Mouse (Mus musculus) liver, embryonic 15.5 days (tissue): ENCODE results near the gene Aes. TPM values are rescaled to one million over a fixed set of nuclear protein-coding genes. Genes with fewer than 3 reads are reported as not detected.

Experiments
- ATAC-seq: fragments of 200-750 bp; cut with Nextera tagmentation; 2 replicates; pipeline ENCODE4 v1.8.0; 2017; ENCODE audit warnings: moderate number of reproducible peaks, mild to moderate bottlenecking, moderate library complexity; ENCODE audit not compliant: insufficient read depth
- H3K27ac ChIP-seq: fragments of 300-500 bp; sonication (generic); replicated peaks from 2 replicates; pipeline ENCODE4 v1.5.1; 2015; ENCODE audit warnings: mild to moderate bottlenecking, inconsistent platforms
- H3K27me3 ChIP-seq: fragments of 300-500 bp; sonication (generic); 2 replicates; pipeline ENCODE4 v1.6.1; 2015; ENCODE audit warnings: mild to moderate bottlenecking, inconsistent platforms
- H3K36me3 ChIP-seq: fragments of 300-500 bp; sonication (generic); replicated peaks from 2 replicates; pipeline ENCODE4 v1.6.1; 2015; ENCODE audit warnings: moderate library complexity, mild to moderate bottlenecking, inconsistent platforms
- H3K4me1 ChIP-seq: fragments of 300-500 bp; sonication (generic); replicated peaks from 2 replicates; pipeline ENCODE4 v1.6.1; 2015; ENCODE audit warnings: inconsistent platforms
- H3K4me2 ChIP-seq: fragments of 300-500 bp; sonication (generic); 2 replicates; pipeline ENCODE4 v1.6.1; 2015; ENCODE audit warnings: moderate library complexity, mild to moderate bottlenecking, inconsistent platforms
- H3K4me3 ChIP-seq: fragments of 300-500 bp; sonication (generic); replicated peaks from 2 replicates; pipeline ENCODE4 v1.5.1; 2015; ENCODE audit warnings: mild to moderate bottlenecking, inconsistent platforms
- H3K9ac ChIP-seq: fragments of 300-500 bp; sonication (generic); 2 replicates; pipeline ENCODE4 v1.6.1; 2015; ENCODE audit warnings: moderate library complexity, mild to moderate bottlenecking, inconsistent platforms
- H3K9me3 ChIP-seq: fragments of 300-500 bp; sonication (generic); replicated peaks from 2 replicates; pipeline ENCODE4 v1.6.1; 2016; ENCODE audit warnings: inconsistent platforms
- WGBS: fragments of 180-500 bp; shearing (Covaris S2); methylation state at CpG from one replicate; pipeline ENCODE4 v1.1.7; 2015; ENCODE audit warnings: mixed read lengths; ENCODE audit not compliant: insufficient replicate concordance; 5-methylcytosine and 5-hydroxymethylcytosine counted together
- polyA plus RNA-seq: library from polyadenylated mRNA; unstranded; fragments of >200 nt; fragmentation: Nextera tagmentation; extraction: Ambion mirVana; gene quantifications from 2 replicates; pipeline ENCODE4 v1.2.1, GENCODE M21; 2015

Aes gene
- polyA plus RNA-seq, 1 experiment from 2014 or later: 243 TPM

GRCm38 (mm10) chr10:81569507-81570237 is 10.4 kb downstream of the Aes start:
- peaks cover 37% of the 10 kb centered on the region for H3K27me3 ChIP-seq
- H3K27ac ChIP-seq: no peak overlapping the region
- no peak overlapping the region for H3K9ac ChIP-seq
- WGBS: 62% methylated on average over 9 of the region's 9 CpGs
- peaks cover 78% of the 10 kb centered on the region for H3K4me1 ChIP-seq
- peak overlapping the region; percentile 95; the same call in 1 of the 2 replicates for H3K4me2 ChIP-seq
- no peak overlapping the region for H3K4me3 ChIP-seq
- H3K9me3 ChIP-seq: no peaks in the 10 kb centered on the region
- H3K36me3 ChIP-seq: peaks cover 17% of the 10 kb centered on the region
- ATAC-seq: no peak

DNA sequence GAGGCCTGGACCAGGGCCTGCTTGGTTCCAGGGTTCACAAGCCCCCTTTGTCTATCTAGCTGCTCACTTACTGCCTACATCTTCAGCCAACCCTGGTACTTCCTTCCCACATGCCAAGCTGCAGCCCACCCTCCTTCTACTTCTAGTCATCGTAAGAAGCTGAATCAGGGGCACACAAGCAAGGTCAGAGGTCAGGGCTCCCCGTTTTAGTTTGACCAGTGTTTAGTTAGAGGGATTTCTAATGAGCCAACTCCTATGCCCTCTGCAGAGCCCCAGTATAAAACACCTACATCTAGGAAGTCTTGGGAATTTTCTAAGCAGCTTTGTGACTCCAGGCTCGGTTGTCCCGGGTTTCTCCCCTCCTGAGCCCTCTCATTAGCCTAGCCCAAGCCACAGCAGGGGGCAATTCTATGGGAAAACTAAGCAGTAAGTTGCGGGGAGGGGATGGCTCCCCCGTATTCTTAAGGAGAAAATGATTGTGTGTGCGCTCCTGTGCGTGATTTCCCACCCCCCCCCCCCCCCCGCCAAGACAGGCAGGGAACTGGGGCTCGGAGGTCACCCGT is 11.0 kb downstream of the Aes start:
- Histone ChIP-seq H3K9ac (peak overlapping the region; percentile 55), H3K4me2 (peak overlapping the region; percentile 95), H3K27ac (peak overlapping the region; percentile 83), H3K9me3 (no peaks in the 10 kb centered on the region), H3K4me3 (peak overlapping the region; percentile 67), H3K36me3 (peaks cover 11% of the 10 kb centered on the region), H3K4me1 (peaks cover 78% of the 10 kb centered on the region), H3K27me3 (peaks cover 43% of the 10 kb centered on the region)
- 17% methylated on average over 9 of the region's 11 CpGs for WGBS
- ATAC-seq: no peak

GRCm38 (mm10) chr10:81570831-81571500 is 11.7 kb downstream of the Aes start:
- Histone ChIP-seq H3K9me3 (no peaks in the 10 kb centered on the region), H3K4me2 (peak overlapping the region; percentile 95), H3K36me3 (peaks cover 4% of the 10 kb centered on the region), H3K27ac (peak overlapping the region; percentile 83), H3K4me1 (peaks cover 79% of the 10 kb centered on the region), H3K27me3 (peaks cover 50% of the 10 kb centered on the region), H3K9ac (peak overlapping the region; percentile 55), H3K4me3 (peak overlapping the region; percentile 67)
- ATAC-seq: peak; percentile 19
- WGBS: under 1% methylated on average over 34 of the region's 34 CpGs

DNA sequence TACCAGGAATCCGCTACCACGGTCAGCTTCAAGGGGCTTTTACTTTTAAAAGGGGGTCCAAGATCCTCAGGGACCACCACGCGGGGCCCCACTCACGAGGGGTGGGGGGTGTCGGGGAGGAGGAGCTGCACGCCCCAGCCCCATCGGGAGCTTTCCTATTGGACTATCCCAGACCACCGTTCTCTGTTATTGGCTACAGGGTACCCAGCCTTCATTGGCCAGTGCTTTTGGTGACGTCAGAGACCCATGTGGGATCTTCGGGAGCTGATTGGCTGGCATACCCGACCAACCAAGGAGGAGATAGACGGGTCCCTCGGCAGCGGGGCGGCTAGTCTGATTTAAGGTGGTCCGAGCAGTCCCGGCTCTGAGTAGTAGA is 12.2 kb downstream of the Aes start:
- peak overlapping the region; percentile 55 for H3K9ac ChIP-seq
- H3K36me3 ChIP-seq: no peaks in the 10 kb centered on the region
- peak overlapping the region; percentile 83 for H3K27ac ChIP-seq
- H3K4me1 ChIP-seq: peaks cover 83% of the 10 kb centered on the region
- H3K4me3 ChIP-seq: peak overlapping the region; percentile 67
- ATAC-seq: peak; percentile 85
- no peaks in the 10 kb centered on the region for H3K9me3 ChIP-seq
- peak overlapping the region; percentile 95 for H3K4me2 ChIP-seq
- peaks cover 55% of the 10 kb centered on the region for H3K27me3 ChIP-seq
- under 1% methylated on average over 18 of the region's 18 CpGs for WGBS

DNA sequence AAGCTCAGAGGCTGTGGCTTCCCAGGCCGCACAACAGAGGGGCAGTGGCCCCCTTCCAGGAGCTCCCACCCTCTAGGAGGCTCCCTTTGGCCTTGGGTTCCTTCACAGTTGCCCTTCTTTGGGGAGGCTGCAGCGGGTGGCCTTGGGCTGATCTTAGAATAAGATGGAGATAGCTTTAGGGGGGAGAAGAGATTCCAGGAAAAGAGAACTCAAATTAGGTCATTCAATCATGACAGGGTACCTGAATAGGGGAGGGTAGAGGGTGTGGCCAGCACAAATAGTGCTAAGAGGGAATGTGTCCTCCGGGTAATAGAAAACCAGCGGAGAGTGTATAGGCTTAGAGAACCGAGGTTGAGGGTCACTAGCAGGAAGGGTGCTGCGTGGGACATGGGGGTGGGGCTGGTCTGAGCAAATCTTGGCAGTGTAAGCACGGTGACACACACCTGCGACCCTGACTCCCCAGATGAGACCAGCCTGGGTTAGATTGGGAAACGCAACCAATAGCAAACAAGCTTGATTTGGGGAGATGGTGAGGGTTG is 12.9 kb downstream of the Aes start:
- Histone ChIP-seq H3K9ac (peak overlapping the region; percentile 30; the same call in 1 of the 2 replicates), H3K4me1 (peaks cover 83% of the 10 kb centered on the region), H3K27me3 (peaks cover 62% of the 10 kb centered on the region), H3K27ac (peak overlapping the region; percentile 53), H3K9me3 (no peaks in the 10 kb centered on the region), H3K36me3 (no peaks in the 10 kb centered on the region), H3K4me3 (peak overlapping the region; percentile 67), H3K4me2 (peak overlapping the region; percentile 95)
- WGBS: 14% methylated on average over 9 of the region's 9 CpGs
- 0 out of 2 replicates have a peak, but pooled peaks have one; percentile 1 for ATAC-seq

- WGBS: 21% methylated on average over 9 of the region's 9 CpGs
- Histone ChIP-seq H3K4me2 (peak overlapping the region; percentile 95), H3K9me3 (no peaks in the 10 kb centered on the region), H3K36me3 (no peaks in the 10 kb centered on the region), H3K9ac (no peak overlapping the region), H3K4me1 (peaks cover 83% of the 10 kb centered on the region), H3K27ac (peak overlapping the region; percentile 53), H3K4me3 (peak overlapping the region; percentile 67), H3K27me3 (peaks cover 68% of the 10 kb centered on the region)
- ATAC-seq: peak; percentile 57
These were observed 13.7 kb downstream of the Aes start for GRCm38 (mm10) chr10:81572975-81573374.

GRCm38 (mm10) chr10:81574081-81575056 is 15.1 kb downstream of the Aes start, which contains the start of gene Tle2:
Gene Tle2 (plus strand): TSS chr10:81574561.
- no peak for ATAC-seq
- Histone ChIP-seq H3K27ac (no peak within 1 kb of the TSS; the same call in 1 of the 2 replicates), H3K4me3 (peak within 1 kb of the TSS; percentile 56), H3K36me3 (no peaks in the 10 kb centered on the region), H3K9me3 (no peaks in the 10 kb centered on the region), H3K27me3 (peaks cover 79% of the 10 kb centered on the region), H3K9ac (peak within 1 kb of the TSS; percentile 39; the same call in 1 of the 2 replicates), H3K4me1 (peaks cover 70% of the 10 kb centered on the region), H3K4me2 (peak within 1 kb of the TSS; percentile 95)
- WGBS: 25% methylated on average over 10 of the region's 10 CpGs

DNA sequence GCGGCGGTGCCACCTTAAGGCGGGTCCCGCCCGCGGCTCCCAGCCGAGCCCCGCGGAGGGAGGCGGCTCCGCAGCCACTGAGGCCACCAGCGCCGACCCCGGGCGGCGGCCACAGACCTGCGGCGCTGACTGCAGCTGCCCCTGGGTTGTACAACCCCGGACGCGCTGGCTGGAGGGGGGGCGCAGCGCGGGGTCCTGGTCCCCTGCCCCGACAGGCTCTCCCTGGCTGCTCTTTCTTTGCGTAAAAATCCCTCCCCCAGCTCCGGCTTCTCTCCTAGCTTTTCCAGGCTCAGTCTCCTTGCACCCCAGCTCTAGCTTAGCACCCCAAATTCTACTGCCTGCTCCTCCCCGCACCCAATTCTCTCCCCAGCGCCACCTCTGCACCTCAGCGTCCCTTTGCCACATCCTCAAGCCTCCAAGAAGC is 15.9 kb downstream of the Aes start:
- H3K27ac ChIP-seq: no peak overlapping the region
- H3K9me3 ChIP-seq: no peaks in the 10 kb centered on the region
- H3K36me3 ChIP-seq: no peaks in the 10 kb centered on the region
- H3K4me3 ChIP-seq: peak overlapping the region; percentile 56
- H3K4me1 ChIP-seq: peaks cover 62% of the 10 kb centered on the region
- no peak for ATAC-seq
- WGBS: under 1% methylated on average over 30 of the region's 30 CpGs
- peak overlapping the region; percentile 78 for H3K4me2 ChIP-seq
- H3K27me3 ChIP-seq: peaks cover 79% of the 10 kb centered on the region
- peak overlapping the region; percentile 39; the same call in 1 of the 2 replicates for H3K9ac ChIP-seq

DNA sequence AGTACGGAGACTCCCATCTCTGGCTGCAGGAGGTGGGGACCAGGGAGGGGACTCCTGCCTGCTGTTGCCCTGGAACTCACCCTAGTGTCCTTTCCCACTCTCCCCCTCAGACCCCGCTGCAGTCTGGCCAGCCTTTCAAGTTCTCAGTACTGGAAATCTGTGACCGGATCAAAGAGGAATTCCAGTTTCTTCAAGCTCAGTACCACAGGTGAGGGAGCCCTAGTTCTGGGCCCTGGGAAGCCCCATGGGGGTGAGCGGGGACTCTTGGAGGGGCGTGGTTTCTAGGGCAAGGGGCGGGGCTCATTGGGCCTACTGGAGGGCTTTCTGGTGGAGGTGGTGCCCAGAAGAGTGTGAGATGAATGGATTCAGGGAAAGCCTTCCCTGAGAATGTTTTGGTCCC is 16.4 kb downstream of the Aes start:
- H3K9me3 ChIP-seq: no peaks in the 10 kb centered on the region
- WGBS: 5% methylated on average over 6 of the region's 6 CpGs
- no peak for ATAC-seq
- peak overlapping the region; percentile 78 for H3K4me2 ChIP-seq
- no peaks in the 10 kb centered on the region for H3K36me3 ChIP-seq
- H3K27me3 ChIP-seq: peaks cover 83% of the 10 kb centered on the region
- peak overlapping the region; percentile 56 for H3K4me3 ChIP-seq
- peaks cover 57% of the 10 kb centered on the region for H3K4me1 ChIP-seq
- H3K27ac ChIP-seq: no peak overlapping the region
- H3K9ac ChIP-seq: peak overlapping the region; percentile 39; the same call in 1 of the 2 replicates

- H3K27ac ChIP-seq: no peak overlapping the region
- WGBS: 37% methylated on average over 4 of the region's 4 CpGs
- no peak for ATAC-seq
- H3K27me3 ChIP-seq: peaks cover 70% of the 10 kb centered on the region
- H3K4me1 ChIP-seq: peaks cover 14% of the 10 kb centered on the region
- H3K36me3 ChIP-seq: no peaks in the 10 kb centered on the region
- H3K9ac ChIP-seq: no peak overlapping the region
- no peak overlapping the region for H3K4me3 ChIP-seq
- H3K4me2 ChIP-seq: no peak overlapping the region
- no peaks in the 10 kb centered on the region for H3K9me3 ChIP-seq
These were observed 20.7 kb downstream of the Aes start for GRCm38 (mm10) chr10:81579967-81580366.
